In genomic region chr14:96217805-96218441, GRCm38 (mm10) we compare ENCODE assay signal across 22 mouse cellular contexts.
DNase-seq lines count a peak whose midpoint lies in the region; ATAC-seq lines count a peak whose summit lies in the region.
"Had no signal": no experiment of that assay in that cellular context is flagged by ENCODE, and none has a peak within 500 bp of the region (broad histone marks: within the 10 kb centered on the region; RNA-seq: fewer than 3 reads in every experiment).

No protein-coding gene starts in this region.

- no peaks in the 10 kb centered on the region for H3K36me3 ChIP-seq in kidney, embryonic 14.5 days (ENCODE audit: control insufficient read depth, insufficient read depth, low read length)
- no peaks in the 10 kb centered on the region for H3K36me3 ChIP-seq in midbrain, embryonic 12.5 days
- H3K36me3 ChIP-seq: forebrain, embryonic 10.5 days; limb, embryonic 12.5 days; lung, embryonic 15.5 days; neural tube, embryonic 12.5 days had no signal

- H3K9ac ChIP-seq in kidney, embryonic 14.5 days (ENCODE audit: low read depth, low read length): no peak overlapping the region
- H3K9ac ChIP-seq in midbrain, embryonic 12.5 days (replicated peaks): no peak overlapping the region
- H3K9ac ChIP-seq: limb, embryonic 12.5 days; liver, embryonic 14.5 days; lung, embryonic 15.5 days; neural tube, embryonic 12.5 days had no signal

- no peak overlapping the region for H3K27ac ChIP-seq in kidney, embryonic 14.5 days (ENCODE audit: low read depth, low read length)
- no peak overlapping the region for H3K27ac ChIP-seq in midbrain, embryonic 12.5 days (replicated peaks)
- H3K27ac ChIP-seq: forebrain, embryonic 10.5 days; heart, adult 2 months; limb, embryonic 12.5 days; liver, embryonic 14.5 days; lung, embryonic 15.5 days; neural tube, embryonic 12.5 days had no signal

- WGBS in kidney, embryonic 14.5 days: 31% methylated on average over 6 of the region's 6 CpGs
- 30% methylated on average over 6 of the region's 6 CpGs for WGBS in midbrain, embryonic 12.5 days

- no peak overlapping the region for H3K4me3 ChIP-seq in kidney, embryonic 14.5 days (ENCODE audit: low read length)
- H3K4me3 ChIP-seq in midbrain, embryonic 12.5 days: no peak overlapping the region
- H3K4me3 ChIP-seq: forebrain, embryonic 10.5 days; heart, adult 2 months; limb, embryonic 12.5 days; lung, embryonic 15.5 days; neural tube, embryonic 12.5 days had no signal

- DNase-seq in adrenal gland, postnatal 14 days: peak; percentile 3
- no peak for DNase-seq in adrenal gland, adult 8-10 months
- DNase-seq in kidney, adult 8-10 months: no peak
- peak; percentile 24 for DNase-seq in Muller cell, postnatal 12 days (ENCODE audit: inconsistent ontology term)
- no peak for DNase-seq in gastrocnemius, postnatal 14 days
- no peak for DNase-seq in T-cell, adult 2 months (ENCODE audit: low spot score)
- DNase-seq: adrenal gland, postnatal 25 days; cerebellum, adult 2 months; gastrocnemius, postnatal 10 days; heart, adult 2 months; heart, postnatal 36 days; kidney, adult 18-20 months; lung, postnatal 4 days had no signal

- no peaks in the 10 kb centered on the region for H3K27me3 ChIP-seq in kidney, embryonic 14.5 days (ENCODE audit: control insufficient read depth, insufficient read depth, low read length)
- H3K27me3 ChIP-seq in midbrain, embryonic 12.5 days: no peaks in the 10 kb centered on the region
- H3K27me3 ChIP-seq: limb, embryonic 12.5 days; lung, embryonic 15.5 days; neural tube, embryonic 12.5 days; Patski had no signal

- intact Hi-C loops in gastrocnemius, postnatal 14 days (cut with DNase I; ENCODE audit: low total_unique reads): no loop called here

- peak; percentile 98 for ATAC-seq in kidney, embryonic 14.5 days (ENCODE audit: low FRiP score, low TSS enrichment)
- peak; percentile 34; the same call in 1 of the 2 replicates for ATAC-seq in midbrain, embryonic 12.5 days (ENCODE audit: low FRiP score, low read depth)
- ATAC-seq: activated CD4-positive, CD25-positive, alpha-beta regulatory T cell, adult 4 months; Patski had no signal

- no peak overlapping the region for H3K4me2 ChIP-seq in kidney, embryonic 14.5 days (replicated peaks; ENCODE audit: low read depth, low read length)
- no peak overlapping the region for H3K4me2 ChIP-seq in midbrain, embryonic 12.5 days (replicated peaks)
- H3K4me2 ChIP-seq: limb, embryonic 12.5 days; lung, embryonic 15.5 days; neural tube, embryonic 12.5 days had no signal

- no peaks in the 10 kb centered on the region for H3K4me1 ChIP-seq in kidney, embryonic 14.5 days (ENCODE audit: control insufficient read depth, insufficient read depth, low read length)
- no peaks in the 10 kb centered on the region; the same call in 1 of the 2 replicates for H3K4me1 ChIP-seq in midbrain, embryonic 12.5 days
- H3K4me1 ChIP-seq: forebrain, embryonic 10.5 days; limb, embryonic 12.5 days; lung, embryonic 15.5 days; neural tube, embryonic 12.5 days had no signal

- H3K9me3 ChIP-seq in kidney, embryonic 14.5 days (ENCODE audit: control insufficient read depth, low read length): no peaks in the 10 kb centered on the region
- H3K9me3 ChIP-seq in midbrain, embryonic 12.5 days: no peaks in the 10 kb centered on the region
- H3K9me3 ChIP-seq: forebrain, embryonic 10.5 days; limb, embryonic 12.5 days; lung, embryonic 15.5 days; neural tube, embryonic 12.5 days had no signal

Comparison
In these comparisons a context has a peak if more than half of its experiments do, and no peak if none do; other contexts are left out.
1. DNase-seq: peak in adrenal gland, postnatal 14 days (single experiment) and Muller cell, postnatal 12 days (single experiment); none in adrenal gland, adult 8-10 months (single experiment), kidney, adult 8-10 months (0 of 2), gastrocnemius, postnatal 14 days (single experiment) and T-cell, adult 2 months (single experiment).